Mouse (Mus musculus) layer of hippocampus, adult 2 months (tissue): ENCODE measurements at regions not wholly inside any gene's neighbourhood (a gene's known extent, or its start where the extent isn't known, plus 50 kb on each side); places are given as distances from the start of the nearest gene placed in this dataset.

ENCODE experiments used
- DNase-seq, 2 experiments: peaks; one replicate each; pipeline ENCODE4 v3.0.0; 2022; ENCODE audit warnings: low spot score in 2 of 2
- H3K27ac ChIP-seq: fragments of 200-600 bp; 2 replicates; pipeline ENCODE4 v1.8.1; 2022
- H3K4me3 ChIP-seq: fragments of 200-600 bp; 2 replicates; pipeline ENCODE4 v1.8.1; 2022; ENCODE audit warnings: mild to moderate bottlenecking
- CTCF ChIP-seq: fragments of 200-600 bp; conservative IDR thresholded peaks from 2 replicates; pipeline ENCODE4 v1.8.1; 2022; ENCODE audit warnings: antibody characterized with exemption, mild to moderate bottlenecking, moderate library complexity

GRCm38 (mm10) chr19:50087277-50087676 lies 591.2 kb downstream of the Sorcs1 start:
- no peak for TF ChIP-seq CTCF
- Histone ChIP-seq H3K4me3 (no peak overlapping the region), H3K27ac (0 out of 2 replicates have a peak overlapping the region, but pooled peaks have one; percentile 5)
- no peak for DNase-seq

- Histone ChIP-seq H3K4me3 (no peak overlapping the region), H3K27ac (no peak overlapping the region)
- no peak for DNase-seq
- TF ChIP-seq CTCF, result no peak
Measured at GRCm38 (mm10) chr19:50077427-50078040, 600.9 kb downstream of the Sorcs1 start.

GRCm38 (mm10) chr19:50060448-50060847 lies 618.0 kb downstream of the Sorcs1 start:
- no peak for DNase-seq
- TF ChIP-seq CTCF, result no peak
- H3K4me3 ChIP-seq, result no peak overlapping the region
- no peak overlapping the region for H3K27ac ChIP-seq

GRCm38 (mm10) chr19:50052910-50053309 lies 625.5 kb downstream of the Sorcs1 start:
- H3K4me3 ChIP-seq, result no peak overlapping the region
- no peak for DNase-seq
- TF ChIP-seq CTCF, result no peak
- no peak overlapping the region for H3K27ac ChIP-seq

GRCm38 (mm10) chr19:50045761-50046160 lies 632.7 kb downstream of the Sorcs1 start:
- TF ChIP-seq CTCF, result no peak
- Histone ChIP-seq H3K27ac (no peak overlapping the region), H3K4me3 (no peak overlapping the region)
- DNase-seq, result no peak

- Histone ChIP-seq H3K27ac (no peak overlapping the region), H3K4me3 (no peak overlapping the region)
- peak; percentile 32 to 63 for DNase-seq
- no peak for TF ChIP-seq CTCF
Measured at GRCm38 (mm10) chr19:50013659-50014058, 664.8 kb downstream of the Sorcs1 start.

GRCm38 (mm10) chr19:50005248-50005647 lies 673.2 kb downstream of the Sorcs1 start:
- no peak for TF ChIP-seq CTCF
- DNase-seq, result no peak
- Histone ChIP-seq H3K4me3 (no peak overlapping the region), H3K27ac (peak overlapping the region; percentile 40)

- Histone ChIP-seq H3K4me3 (no peak overlapping the region), H3K27ac (no peak overlapping the region)
- DNase-seq, result no peak
- TF ChIP-seq CTCF, result no peak
Measured at GRCm38 (mm10) chr19:49985826-49986225, 692.6 kb downstream of the Sorcs1 start.

GRCm38 (mm10) chr19:49966284-49966841 lies 712.1 kb downstream of the Sorcs1 start:
- H3K27ac ChIP-seq, result no peak overlapping the region
- TF ChIP-seq CTCF, result no peak
- DNase-seq, result no peak
- H3K4me3 ChIP-seq, result no peak overlapping the region

- H3K4me3 ChIP-seq, result no peak overlapping the region
- H3K27ac ChIP-seq, result no peak overlapping the region
- no peak for TF ChIP-seq CTCF
- no peak for DNase-seq
Measured at GRCm38 (mm10) chr19:49964679-49965078, 713.8 kb downstream of the Sorcs1 start.

GRCm38 (mm10) chr19:49958517-49958916 lies 719.9 kb downstream of the Sorcs1 start:
- H3K27ac ChIP-seq, result no peak overlapping the region
- H3K4me3 ChIP-seq, result no peak overlapping the region
- TF ChIP-seq CTCF, result no peak
- DNase-seq, result no peak

GRCm38 (mm10) chr19:49931202-49931601 lies 747.2 kb downstream of the Sorcs1 start:
- Histone ChIP-seq H3K4me3 (no peak overlapping the region), H3K27ac (no peak overlapping the region)
- no peak for DNase-seq
- peak; percentile 71 for TF ChIP-seq CTCF

- Histone ChIP-seq H3K27ac (no peak overlapping the region), H3K4me3 (no peak overlapping the region)
- no peak for DNase-seq
- no peak for TF ChIP-seq CTCF
Measured at GRCm38 (mm10) chr19:49911738-49912137, 766.7 kb downstream of the Sorcs1 start.

- no peak overlapping the region for H3K4me3 ChIP-seq
- no peak overlapping the region for H3K27ac ChIP-seq
- no peak for TF ChIP-seq CTCF
- DNase-seq, result no peak
Measured at GRCm38 (mm10) chr19:49880241-49880640, 798.2 kb downstream of the Sorcs1 start.
